Mouse (Mus musculus) limb, embryonic 12.5 days (tissue): ENCODE measurements around the gene Vmn1r171. TPM values are rescaled to one million over a fixed set of nuclear protein-coding genes. Genes with fewer than 3 reads are reported as not detected.
"Not testable (repeated sequence)": the region's sequence is repeated elsewhere in the genome, so short reads cannot be mapped to it uniquely, and the experiment has no call there.

Experiments
- ATAC-seq: fragments of 200-750 bp; cut with Nextera tagmentation; 2 replicates; pipeline ENCODE4 v1.8.0; 2017; ENCODE audit warnings: low read depth, moderate TSS enrichment; ENCODE audit not compliant: insufficient number of reproducible peaks, insufficient read depth, low FRiP score, low TSS enrichment
- H3K27ac ChIP-seq: fragments of 300-500 bp; sonication (generic); 2 replicates; pipeline ENCODE4 v1.5.1; 2016; ENCODE audit warnings: mild to moderate bottlenecking, moderate library complexity
- H3K27me3 ChIP-seq: fragments of 300-500 bp; sonication (generic); 2 replicates; pipeline ENCODE4 v1.6.1; 2016; ENCODE audit warnings: mild to moderate bottlenecking, moderate library complexity
- H3K36me3 ChIP-seq: fragments of 300-500 bp; sonication (generic); 2 replicates; pipeline ENCODE4 v1.6.1; 2016; ENCODE audit warnings: mild to moderate bottlenecking, moderate library complexity
- H3K4me1 ChIP-seq: fragments of 300-500 bp; sonication (generic); replicated peaks from 2 replicates; pipeline ENCODE4 v1.6.1; 2016
- H3K4me2 ChIP-seq: fragments of 300-500 bp; sonication (generic); 2 replicates; pipeline ENCODE4 v1.6.1; 2016; ENCODE audit warnings: mild to moderate bottlenecking, moderate library complexity
- H3K4me3 ChIP-seq: fragments of 300-500 bp; sonication (generic); replicated peaks from 2 replicates; pipeline ENCODE4 v1.5.1; 2016; ENCODE audit warnings: mild to moderate bottlenecking
- H3K9ac ChIP-seq: fragments of 300-500 bp; sonication (generic); replicated peaks from 2 replicates; pipeline ENCODE4 v1.6.1; 2016; ENCODE audit warnings: mild to moderate bottlenecking, moderate library complexity
- H3K9me3 ChIP-seq: fragments of 300-500 bp; sonication (generic); 2 replicates; pipeline ENCODE4 v1.6.1; 2016; ENCODE audit warnings: mild to moderate bottlenecking, moderate library complexity
- WGBS: fragments of 180-500 bp; shearing (Covaris S2); methylation state at CpG from one replicate; pipeline ENCODE4 v1.1.7; 2016; 5-methylcytosine and 5-hydroxymethylcytosine counted together
- polyA plus RNA-seq: library from polyadenylated mRNA; unstranded; fragments of >200 nt; fragmentation: Nextera tagmentation; extraction: Ambion mirVana; gene quantifications from 2 replicates; pipeline ENCODE4 v1.2.1, GENCODE M21; 2016

The Vmn1r171 gene
- polyA plus RNA-seq: not detected in 2 replicates

- H3K27me3 ChIP-seq: no peaks in the 10 kb centered on the region
- H3K4me2 ChIP-seq: no peak within 1 kb of the TSS
- H3K4me1 ChIP-seq: no peaks in the 10 kb centered on the region
- no peak within 1 kb of the TSS for H3K4me3 ChIP-seq
- ATAC-seq: no peak
- no peak within 1 kb of the TSS for H3K27ac ChIP-seq
- H3K9me3 ChIP-seq: peaks cover 23% of the 10 kb centered on the region
- no peak within 1 kb of the TSS for H3K9ac ChIP-seq
- no peaks in the 10 kb centered on the region for H3K36me3 ChIP-seq
Measured at GRCm38 (mm10) chr7:23630422-23630821, at the start of gene Vmn1r171. Gene Vmn1r171, plus strand, starts transcription at chr7:23630722.

DNA sequence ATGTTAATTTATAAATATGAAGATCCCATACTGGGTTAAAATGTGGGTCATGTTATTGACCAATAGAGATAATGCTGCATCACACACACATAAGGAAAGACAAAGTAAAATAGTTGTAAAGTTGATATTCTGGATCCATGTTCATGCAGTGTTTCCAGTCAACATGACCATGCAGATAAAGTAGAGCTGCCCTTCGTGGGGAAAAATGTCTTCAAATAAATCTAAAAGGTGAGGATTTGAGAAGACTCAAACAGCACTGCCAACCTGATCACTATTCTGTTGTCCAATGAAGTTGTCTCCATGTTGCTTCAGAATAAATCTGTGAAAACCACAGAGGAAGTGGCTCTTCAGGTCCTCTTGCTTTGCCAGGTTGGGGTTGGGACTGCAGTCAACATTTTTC lies 24.6 kb upstream of the Vmn1r171 start, which contains the start of gene Vmn1r170:
Vmn1r170 (plus strand) TSS at position 301 of the 400 bp plus-strand sequence.
- not testable (repeated sequence) for ATAC-seq, H3K4me2 ChIP-seq, H3K4me3 ChIP-seq, H3K4me1 ChIP-seq, H3K27me3 ChIP-seq, H3K27ac ChIP-seq, H3K9ac ChIP-seq, H3K36me3 ChIP-seq
- 26% methylated on average over 1 of the region's 1 CpGs for WGBS
- 0 out of 2 replicates have a peak, but pooled peaks cover 17% of the 10 kb centered on the region for H3K9me3 ChIP-seq

DNA sequence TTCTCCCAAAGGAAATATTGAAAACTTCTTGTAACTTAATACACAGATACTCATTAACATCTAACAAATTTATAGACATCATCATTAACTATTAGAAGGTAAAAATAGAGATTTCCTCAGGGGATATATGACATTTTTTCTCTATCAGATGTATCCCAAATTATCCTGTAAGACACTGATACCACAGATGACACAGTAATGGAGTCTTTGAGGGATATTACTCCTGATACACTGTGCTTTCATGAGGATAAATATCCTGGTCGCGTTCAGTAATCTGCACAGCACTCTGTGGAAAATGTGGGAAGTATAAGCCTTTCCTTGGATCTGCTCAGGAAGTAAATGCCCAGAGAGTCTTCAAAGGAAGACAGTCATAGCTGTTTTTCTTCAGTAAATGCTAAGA lies 27.5 kb downstream of the Vmn1r171 start, which contains the start of gene Vmn1r172:
Vmn1r172 (plus strand) TSS at position 301 of the 400 bp plus-strand sequence.
- WGBS: 63% methylated on average over 2 of the region's 2 CpGs
- peaks cover 11% of the 10 kb centered on the region for H3K9me3 ChIP-seq
- no peak within 1 kb of the TSS for H3K9ac ChIP-seq
- H3K27me3 ChIP-seq: no peaks in the 10 kb centered on the region
- H3K27ac ChIP-seq: no peak within 1 kb of the TSS
- no peak within 1 kb of the TSS for H3K4me3 ChIP-seq
- H3K4me2 ChIP-seq: no peak within 1 kb of the TSS
- ATAC-seq: no peak
- no peaks in the 10 kb centered on the region for H3K36me3 ChIP-seq
- no peaks in the 10 kb centered on the region for H3K4me1 ChIP-seq

Other genes with a start within 250 kb of the Vmn1r171 start
- not detected in 2 replicates for gene Nlrp5, start 244.8 kb upstream of the Vmn1r171 start, polyA plus RNA-seq
- not detected in 2 replicates for gene Vmn1r167, start 123.5 kb upstream of the Vmn1r171 start, polyA plus RNA-seq
- not detected in 2 replicates for gene Vmn1r168, start 91.0 kb upstream of the Vmn1r171 start, polyA plus RNA-seq
- gene Vmn1r169, start 55.2 kb upstream of the Vmn1r171 start, polyA plus RNA-seq: not detected in 2 replicates
- not detected in 2 replicates for gene Vmn1r170, start 24.5 kb upstream of the Vmn1r171 start, polyA plus RNA-seq
- not detected in 2 replicates for gene Vmn1r172, start 27.6 kb downstream of the Vmn1r171 start, polyA plus RNA-seq
- not detected in 2 replicates for gene Vmn1r173, start 70.0 kb downstream of the Vmn1r171 start, polyA plus RNA-seq
- gene Vmn1r174, start 121.5 kb downstream of the Vmn1r171 start, polyA plus RNA-seq: not detected in 2 replicates
- gene Vmn1r175, start 179.9 kb downstream of the Vmn1r171 start, polyA plus RNA-seq: not detected in 2 replicates
- gene Vmn1r176, start 206.7 kb downstream of the Vmn1r171 start, polyA plus RNA-seq: not detected in 2 replicates
- gene Vmn1r177, start 235.7 kb downstream of the Vmn1r171 start, polyA plus RNA-seq: not detected in 2 replicates